Mouse (Mus musculus) limb, embryonic 14.5 days (tissue): ENCODE data around the gene Msh5. TPM values are rescaled to one million over a fixed set of nuclear protein-coding genes. Genes with fewer than 3 reads are reported as not detected.

Experiments
- ATAC-seq: fragments of 200-750 bp; cut with Nextera tagmentation; 2 replicates; pipeline ENCODE4 v1.8.0; 2017; ENCODE audit warnings: low read depth, moderate number of reproducible peaks, moderate TSS enrichment; ENCODE audit not compliant: low FRiP score
- DNase-seq: peaks from one replicate; pipeline ENCODE4 v3.0.0-alpha.2; 2015; ENCODE audit warnings: low spot score
- H3K27ac ChIP-seq: fragments of 300-500 bp; sonication (generic); replicated peaks from 2 replicates; pipeline ENCODE4 v1.5.1; 2014; ENCODE audit warnings: low read depth, mild to moderate bottlenecking, low read length, moderate library complexity, mixed read lengths
- H3K27me3 ChIP-seq: fragments of 300-500 bp; sonication (generic); 2 replicates; pipeline ENCODE4 v1.6.1; 2014; ENCODE audit warnings: low read length, mixed read lengths; ENCODE audit not compliant: control insufficient read depth, insufficient read depth
- H3K36me3 ChIP-seq: fragments of 300-500 bp; sonication (generic); 2 replicates; pipeline ENCODE4 v1.6.1; 2014; ENCODE audit warnings: mild to moderate bottlenecking, low read length, moderate library complexity, mixed read lengths; ENCODE audit not compliant: control insufficient read depth, insufficient read depth
- H3K4me1 ChIP-seq: fragments of 300-500 bp; sonication (generic); 2 replicates; pipeline ENCODE4 v1.6.1; 2014; ENCODE audit warnings: antibody characterized with exemption, low read length, mixed read lengths; ENCODE audit not compliant: control insufficient read depth, insufficient read depth
- H3K4me2 ChIP-seq: fragments of 300-500 bp; sonication (generic); replicated peaks from 2 replicates; pipeline ENCODE4 v1.6.1; 2014; ENCODE audit warnings: low read depth, mild to moderate bottlenecking, low read length, moderate library complexity; ENCODE audit not compliant: severe bottlenecking
- H3K4me3 ChIP-seq: fragments of 300-500 bp; sonication (generic); replicated peaks from 2 replicates; pipeline ENCODE4 v1.5.1; 2014; ENCODE audit warnings: low read length
- H3K9ac ChIP-seq: fragments of 300-500 bp; sonication (generic); 2 replicates; pipeline ENCODE4 v1.6.1; 2014; ENCODE audit warnings: mild to moderate bottlenecking, low read depth, low read length, moderate library complexity; ENCODE audit not compliant: severe bottlenecking
- H3K9me3 ChIP-seq: fragments of 300-500 bp; sonication (generic); 2 replicates; pipeline ENCODE4 v1.6.1; 2016; ENCODE audit warnings: low read length; ENCODE audit not compliant: control insufficient read depth
- POLR2A ChIP-seq: fragments of 200-500 bp; IDR thresholded peaks from 2 replicates; pipeline ENCODE4 v1.8.0; 2012; ENCODE audit warnings: inconsistent platforms, mild to moderate bottlenecking, moderate library complexity, borderline replicate concordance; ENCODE audit not compliant: insufficient read depth, insufficient read length; ENCODE audit errors: extremely low read depth
- WGBS: fragments of 180-500 bp; shearing (Covaris S2); extraction: QIAGEN DNeasy Blood & Tissue Kit; methylation state at CpG from one replicate; pipeline ENCODE4 v1.1.7; 2014; 5-methylcytosine and 5-hydroxymethylcytosine counted together
- polyA plus RNA-seq, 2 experiments: library from polyadenylated mRNA; depleted of rRNA in 1 of 2; stranded (reverse) in 1 of 2; unstranded in 1 of 2; fragments of >200 nt; fragmentation: Nextera tagmentation in 1 of 2; extraction: Ambion mirVana in 1 of 2; gene quantifications; 2 replicates each; pipeline versions ENCODE4 v1.2.1 to v1.2.3; 2012 to 2014

The Msh5 gene
- polyA plus RNA-seq, 2 experiments, result 3.5 to 6.4 TPM

DNA sequence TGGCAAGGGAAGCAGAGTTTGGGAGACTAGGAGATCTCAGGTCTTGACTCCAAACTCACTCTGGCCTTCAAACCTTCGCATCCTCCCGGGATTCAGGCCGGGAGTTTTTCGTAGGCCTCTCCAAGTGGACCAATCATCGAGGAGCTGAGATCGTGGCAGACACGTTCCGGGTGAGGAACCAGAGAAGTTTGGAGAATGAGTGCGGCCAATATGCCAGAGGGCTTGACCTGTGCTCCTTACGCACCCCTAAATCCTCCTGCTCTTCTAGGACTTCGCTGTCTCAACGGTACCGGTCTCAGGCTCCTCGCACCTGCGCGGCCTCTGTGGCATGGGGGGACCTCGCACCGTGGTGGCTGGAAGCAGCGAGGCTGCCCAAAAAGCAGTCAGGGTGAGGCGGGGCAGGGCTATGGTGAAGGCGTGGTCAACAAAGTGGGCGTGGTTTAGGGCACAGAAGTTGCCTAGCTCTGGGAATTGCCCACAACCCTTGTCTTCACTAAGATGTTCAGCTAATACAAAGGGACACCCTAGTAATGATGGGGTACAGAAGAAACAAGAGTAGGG, 14.3 kb upstream of the Msh5 start:
- peak overlapping the region; percentile 89 for H3K4me2 ChIP-seq
- no peak overlapping the region for H3K27ac ChIP-seq
- 55% methylated on average over 22 of the region's 22 CpGs for WGBS
- peaks cover 27% of the 10 kb centered on the region for H3K4me1 ChIP-seq
- no peak overlapping the region; the same call in 1 of the 2 replicates for H3K9ac ChIP-seq
- peaks cover 54% of the 10 kb centered on the region for H3K36me3 ChIP-seq
- no peak for TF ChIP-seq POLR2A
- H3K4me3 ChIP-seq, result peak overlapping the region; percentile 61
- H3K9me3 ChIP-seq, result no peaks in the 10 kb centered on the region
- H3K27me3 ChIP-seq, result peaks cover 9% of the 10 kb centered on the region
- DNase-seq (no peak), ATAC-seq (no peak)

DNA sequence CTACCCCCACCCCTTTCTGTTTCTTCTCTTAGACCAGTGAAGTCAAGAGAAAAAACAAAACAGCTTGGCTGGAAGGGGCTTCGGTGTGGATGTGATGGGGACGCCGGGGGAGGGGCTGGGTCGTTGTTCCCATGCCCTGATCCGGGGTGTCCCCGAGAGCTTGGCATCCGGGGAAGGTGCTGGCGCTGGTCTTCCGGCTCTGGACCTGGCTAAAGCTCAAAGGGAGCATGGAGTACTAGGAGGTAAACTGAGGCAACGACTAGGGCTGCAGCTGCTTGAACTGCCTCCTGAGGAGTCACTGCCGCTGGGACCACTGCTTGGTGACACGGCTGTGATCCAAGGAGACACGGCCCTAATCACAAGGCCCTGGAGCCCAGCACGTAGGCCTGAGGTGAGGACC, 13.5 kb upstream of the Msh5 start:
- Histone ChIP-seq H3K27ac (no peak overlapping the region; the same call in 1 of the 2 replicates), H3K4me3 (peak overlapping the region; percentile 61), H3K36me3 (peaks cover 61% of the 10 kb centered on the region), H3K4me2 (peak overlapping the region; percentile 89), H3K9me3 (no peaks in the 10 kb centered on the region), H3K27me3 (peaks cover 3% of the 10 kb centered on the region), H3K4me1 (peaks cover 21% of the 10 kb centered on the region), H3K9ac (peak overlapping the region; percentile 80)
- WGBS, result 33% methylated on average over 14 of the region's 14 CpGs
- DNase-seq, result no peak
- TF ChIP-seq POLR2A, result no peak
- ATAC-seq, result no peak

DNA sequence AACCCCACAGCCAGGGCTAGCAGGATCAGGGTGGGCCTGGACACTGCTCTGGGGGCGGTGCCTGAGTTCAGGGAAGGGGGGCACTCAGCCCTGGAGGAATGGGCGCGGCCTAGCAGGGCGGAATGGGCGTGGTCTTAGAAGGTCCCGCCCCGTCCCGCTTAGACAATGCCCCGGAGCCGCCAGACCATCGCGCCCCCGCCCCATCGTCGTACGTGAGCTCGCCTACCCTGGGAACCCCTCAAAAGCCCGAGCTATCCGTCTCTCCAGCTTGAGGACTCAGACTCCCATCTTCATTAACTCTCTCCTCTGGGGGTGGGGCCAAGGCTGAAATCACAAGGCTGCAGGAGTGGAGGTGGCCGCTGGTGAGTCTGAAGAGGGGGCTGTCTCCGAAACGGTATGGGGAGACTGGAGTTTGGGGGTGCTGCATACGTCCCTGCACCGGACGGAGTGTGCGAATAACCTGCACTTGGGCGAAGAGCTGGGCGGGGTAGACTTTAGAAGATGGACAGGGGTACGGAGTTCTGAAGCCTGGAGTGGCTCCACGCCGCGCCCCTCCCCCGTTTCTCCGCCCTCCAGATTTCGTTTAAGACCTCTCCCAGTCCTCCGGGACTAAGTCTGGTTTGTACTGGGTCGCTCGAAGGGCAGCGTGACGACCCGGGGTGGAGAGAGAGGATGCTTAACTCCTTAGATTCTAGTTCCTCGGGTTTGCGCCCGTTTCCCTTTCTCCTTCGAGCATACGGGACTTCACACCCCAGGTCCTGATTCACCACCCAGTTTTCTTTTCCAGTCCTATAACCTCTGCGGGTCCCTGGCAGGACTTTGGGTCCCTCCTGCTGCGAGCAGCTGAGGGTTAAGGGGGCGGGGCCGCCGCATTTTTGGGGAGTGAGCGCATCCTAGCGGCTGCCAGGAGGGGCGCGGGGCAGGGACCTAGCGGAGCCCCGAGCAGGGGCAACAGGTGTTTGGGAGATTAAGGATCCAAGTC, 12.7 kb upstream of the Msh5 start, which contains the start of gene Ddah2:
TSS of gene Ddah2 (plus strand) at position 125 of the 982 bp plus-strand sequence.
- Histone ChIP-seq H3K4me1 (peaks cover 12% of the 10 kb centered on the region), H3K4me3 (peak within 1 kb of the TSS; percentile 61), H3K36me3 (peaks cover 69% of the 10 kb centered on the region), H3K9me3 (no peaks in the 10 kb centered on the region), H3K27me3 (no peaks in the 10 kb centered on the region), H3K9ac (peak within 1 kb of the TSS; percentile 80), H3K27ac (peak within 1 kb of the TSS; percentile 88), H3K4me2 (peak within 1 kb of the TSS; percentile 89)
- DNase-seq (peak; percentile 99), ATAC-seq (peak; percentile 92)
- under 1% methylated on average over 56 of the region's 57 CpGs for WGBS
- peak; percentile 44; the same call in 1 of the 2 replicates for TF ChIP-seq POLR2A

DNA sequence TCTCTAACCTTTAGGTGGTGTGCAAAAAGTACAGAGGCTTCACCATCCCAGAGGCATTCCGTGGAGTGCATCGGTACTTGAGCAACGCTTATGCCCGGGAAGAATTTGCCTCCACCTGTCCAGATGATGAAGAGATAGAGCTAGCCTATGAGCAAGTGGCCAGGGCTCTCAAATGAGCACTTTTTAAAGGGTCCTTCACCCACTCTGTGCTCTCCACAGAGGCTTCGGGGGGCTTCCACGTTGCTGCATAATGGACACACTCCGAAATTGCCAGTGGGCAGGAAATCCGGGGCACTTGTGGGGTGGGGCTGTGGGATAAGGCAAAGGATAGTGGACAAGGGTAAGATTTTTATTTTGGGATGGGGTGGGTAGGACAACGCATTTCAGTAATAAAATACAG, 11.8 kb upstream of the Msh5 start:
- DNase-seq, result no peak
- H3K27ac ChIP-seq, result no peak overlapping the region
- WGBS, result 61% methylated on average over 9 of the region's 9 CpGs
- H3K36me3 ChIP-seq, result peaks cover 76% of the 10 kb centered on the region
- H3K4me2 ChIP-seq, result peak overlapping the region; percentile 89; the same call in 1 of the 2 replicates
- H3K4me1 ChIP-seq, result peaks cover 12% of the 10 kb centered on the region
- H3K9me3 ChIP-seq, result no peaks in the 10 kb centered on the region
- H3K27me3 ChIP-seq, result no peaks in the 10 kb centered on the region
- 0 out of 2 replicates have a peak, but pooled peaks have one; percentile 0 for ATAC-seq
- 0 out of 2 replicates have a peak overlapping the region, but pooled peaks have one; percentile 61 for H3K4me3 ChIP-seq
- no peak for TF ChIP-seq POLR2A
- no peak overlapping the region for H3K9ac ChIP-seq

DNA sequence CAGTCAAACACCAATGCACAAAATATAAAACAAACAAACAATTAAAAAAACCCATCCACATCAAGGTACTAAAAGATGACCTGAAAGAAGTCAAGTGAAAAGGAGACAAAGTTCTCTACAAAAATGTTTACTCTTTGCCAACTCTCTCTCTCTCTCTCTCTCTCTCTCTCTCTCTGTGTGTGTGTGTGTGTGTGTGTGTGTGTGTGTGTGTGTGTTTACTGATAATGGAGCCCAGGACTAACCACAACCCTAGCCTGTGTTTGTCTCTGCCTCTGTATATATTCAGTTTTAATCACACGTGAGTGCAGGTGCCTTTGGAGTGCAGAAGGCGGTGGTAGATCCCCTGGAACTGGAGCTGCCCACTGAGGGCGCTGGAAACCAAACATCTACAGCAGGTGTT, 10.5 kb upstream of the Msh5 start:
- Histone ChIP-seq H3K9me3 (no peaks in the 10 kb centered on the region), H3K27me3 (no peaks in the 10 kb centered on the region), H3K4me3 (no peak overlapping the region), H3K27ac (no peak overlapping the region), H3K4me2 (no peak overlapping the region), H3K4me1 (peaks cover 17% of the 10 kb centered on the region), H3K36me3 (peaks cover 77% of the 10 kb centered on the region), H3K9ac (no peak overlapping the region)
- ATAC-seq (no peak), DNase-seq (no peak)
- WGBS, result 77% methylated on average over 3 of the region's 3 CpGs
- TF ChIP-seq POLR2A, result no peak
